Mouse (Mus musculus) kidney, embryonic 16.5 days (tissue): ENCODE data around the gene Sema3b. TPM values are rescaled to one million over a fixed set of nuclear protein-coding genes. Genes with fewer than 3 reads are reported as not detected.

ENCODE experiments used
- ATAC-seq: fragments of 200-750 bp; cut with Nextera tagmentation; 2 replicates; pipeline ENCODE4 v1.8.0; 2017; ENCODE audit warnings: moderate TSS enrichment; ENCODE audit not compliant: low FRiP score, low TSS enrichment
- H3K27ac ChIP-seq: fragments of 300-500 bp; sonication (generic); 2 replicates; pipeline ENCODE4 v1.5.1; 2014; ENCODE audit warnings: low read length
- H3K27me3 ChIP-seq: fragments of 300-500 bp; sonication (generic); 2 replicates; pipeline ENCODE4 v1.6.1; 2014; ENCODE audit warnings: low read length, control low read depth, mixed read lengths; ENCODE audit not compliant: insufficient read depth
- H3K36me3 ChIP-seq: fragments of 300-500 bp; sonication (generic); 2 replicates; pipeline ENCODE4 v1.6.1; 2014; ENCODE audit warnings: low read length, control low read depth, mixed read lengths; ENCODE audit not compliant: insufficient read depth
- H3K4me1 ChIP-seq: fragments of 300-500 bp; sonication (generic); 2 replicates; pipeline ENCODE4 v1.6.1; 2014; ENCODE audit warnings: low read length, control low read depth, mixed read lengths; ENCODE audit not compliant: insufficient read depth
- H3K4me2 ChIP-seq: fragments of 300-500 bp; sonication (generic); replicated peaks from 2 replicates; pipeline ENCODE4 v1.6.1; 2014; ENCODE audit warnings: low read depth, low read length
- H3K4me3 ChIP-seq: fragments of 300-500 bp; sonication (generic); 2 replicates; pipeline ENCODE4 v1.5.1; 2014; ENCODE audit warnings: mild to moderate bottlenecking, low read length
- H3K9ac ChIP-seq: fragments of 300-500 bp; sonication (generic); replicated peaks from 2 replicates; pipeline ENCODE4 v1.6.1; 2014; ENCODE audit warnings: low read length
- H3K9me3 ChIP-seq: fragments of 300-500 bp; sonication (generic); 2 replicates; pipeline ENCODE4 v1.6.1; 2016; ENCODE audit warnings: low read length, control low read depth
- whole genome bisulfite sequencing: fragments of 180-500 bp; shearing (Covaris S2); extraction: QIAGEN DNeasy Blood & Tissue Kit; methylation state at CpG from one replicate; pipeline ENCODE4 v1.1.7; 2014; 5-methylcytosine and 5-hydroxymethylcytosine counted together
- polyA plus RNA-seq: library from polyadenylated mRNA; unstranded; fragments of >200 nt; fragmentation: Nextera tagmentation; extraction: Ambion mirVana; gene quantifications from 2 replicates; pipeline ENCODE4 v1.2.1, GENCODE M21; 2015

The Sema3b gene
- polyA plus RNA-seq, 1 experiment from 2014 or later, result 31.3 TPM

- H3K4me2 ChIP-seq, result peak overlapping the region; percentile 46
- no peak for ATAC-seq
- peaks cover 11% of the 10 kb centered on the region; the same call in 1 of the 2 replicates for H3K36me3 ChIP-seq
- H3K9me3 ChIP-seq, result no peaks in the 10 kb centered on the region
- no peaks in the 10 kb centered on the region for H3K27me3 ChIP-seq
- H3K4me1 ChIP-seq, result peaks cover 77% of the 10 kb centered on the region
- WGBS, result 32% methylated on average over 20 of the region's 20 CpGs
- H3K9ac ChIP-seq, result peak overlapping the region; percentile 61
- H3K27ac ChIP-seq, result peak overlapping the region; percentile 94
- no peak overlapping the region for H3K4me3 ChIP-seq
These were observed 18.6 kb upstream of the Sema3b start for GRCm38 (mm10) chr9:107627387-107628255.

GRCm38 (mm10) chr9:107626844-107627277 is 17.8 kb upstream of the Sema3b start:
- Histone ChIP-seq H3K9me3 (no peaks in the 10 kb centered on the region), H3K27ac (peak overlapping the region; percentile 94), H3K36me3 (peaks cover 16% of the 10 kb centered on the region), H3K4me2 (peak overlapping the region; percentile 46), H3K4me1 (peaks cover 69% of the 10 kb centered on the region), H3K9ac (peak overlapping the region; percentile 61), H3K4me3 (peak overlapping the region; percentile 14; the same call in 1 of the 2 replicates), H3K27me3 (no peaks in the 10 kb centered on the region)
- peak; percentile 63 for ATAC-seq
- WGBS, result 0% methylated on average over 2 of the region's 2 CpGs

GRCm38 (mm10) chr9:107626158-107626843 is 17.3 kb upstream of the Sema3b start:
- Histone ChIP-seq H3K4me1 (peaks cover 64% of the 10 kb centered on the region), H3K36me3 (peaks cover 13% of the 10 kb centered on the region), H3K4me2 (peak overlapping the region; percentile 46), H3K4me3 (peak overlapping the region; percentile 10; the same call in 1 of the 2 replicates), H3K9ac (peak overlapping the region; percentile 61), H3K9me3 (no peaks in the 10 kb centered on the region), H3K27me3 (no peaks in the 10 kb centered on the region), H3K27ac (peak overlapping the region; percentile 94)
- 37% methylated on average over 15 of the region's 15 CpGs for whole genome bisulfite sequencing
- no peak; the same call in 1 of the 2 replicates for ATAC-seq

GRCm38 (mm10) chr9:107625351-107626128 is 16.5 kb upstream of the Sema3b start:
- H3K27ac ChIP-seq, result peak overlapping the region; percentile 94; the same call in 1 of the 2 replicates
- H3K4me2 ChIP-seq, result no peak overlapping the region
- H3K9ac ChIP-seq, result no peak overlapping the region
- peaks cover 13% of the 10 kb centered on the region for H3K36me3 ChIP-seq
- 90% methylated on average over 12 of the region's 12 CpGs for WGBS
- no peaks in the 10 kb centered on the region for H3K27me3 ChIP-seq
- ATAC-seq, result no peak
- H3K4me1 ChIP-seq, result peaks cover 57% of the 10 kb centered on the region
- no peaks in the 10 kb centered on the region for H3K9me3 ChIP-seq
- no peak overlapping the region for H3K4me3 ChIP-seq

- peaks cover 57% of the 10 kb centered on the region for H3K4me1 ChIP-seq
- H3K4me2 ChIP-seq, result no peak overlapping the region
- peak overlapping the region; percentile 69; the same call in 1 of the 2 replicates for H3K27ac ChIP-seq
- no peak overlapping the region for H3K4me3 ChIP-seq
- WGBS, result 80% methylated on average over 3 of the region's 3 CpGs
- no peaks in the 10 kb centered on the region for H3K9me3 ChIP-seq
- H3K36me3 ChIP-seq, result peaks cover 17% of the 10 kb centered on the region
- H3K9ac ChIP-seq, result no peak overlapping the region
- no peak for ATAC-seq
- H3K27me3 ChIP-seq, result no peaks in the 10 kb centered on the region
These were observed 15.9 kb upstream of the Sema3b start for GRCm38 (mm10) chr9:107624951-107625350.

GRCm38 (mm10) chr9:107624539-107624938 is 15.5 kb upstream of the Sema3b start:
- Histone ChIP-seq H3K4me1 (peaks cover 57% of the 10 kb centered on the region), H3K4me2 (no peak overlapping the region), H3K4me3 (no peak overlapping the region), H3K9me3 (no peaks in the 10 kb centered on the region), H3K27ac (peak overlapping the region; percentile 69; the same call in 1 of the 2 replicates), H3K36me3 (peaks cover 21% of the 10 kb centered on the region), H3K27me3 (no peaks in the 10 kb centered on the region), H3K9ac (peak overlapping the region; percentile 31; the same call in 1 of the 2 replicates)
- 68% methylated on average over 5 of the region's 5 CpGs for WGBS
- ATAC-seq, result no peak

- no peaks in the 10 kb centered on the region for H3K27me3 ChIP-seq
- no peak overlapping the region for H3K4me3 ChIP-seq
- peaks cover 36% of the 10 kb centered on the region for H3K4me1 ChIP-seq
- no peak for ATAC-seq
- H3K36me3 ChIP-seq, result peaks cover 47% of the 10 kb centered on the region
- no peak overlapping the region for H3K9ac ChIP-seq
- H3K9me3 ChIP-seq, result no peaks in the 10 kb centered on the region
- 0 out of 2 replicates have a peak overlapping the region, but pooled peaks have one; percentile 21 for H3K27ac ChIP-seq
- no peak overlapping the region for H3K4me2 ChIP-seq
These were observed 11.9 kb upstream of the Sema3b start for GRCm38 (mm10) chr9:107620954-107621353.

GRCm38 (mm10) chr9:107619546-107619879 is 10.5 kb upstream of the Sema3b start:
- Histone ChIP-seq H3K27ac (peak overlapping the region; percentile 71), H3K9ac (no peak overlapping the region), H3K4me3 (no peak overlapping the region), H3K36me3 (peaks cover 61% of the 10 kb centered on the region), H3K9me3 (no peaks in the 10 kb centered on the region), H3K27me3 (no peaks in the 10 kb centered on the region), H3K4me1 (peaks cover 29% of the 10 kb centered on the region), H3K4me2 (no peak overlapping the region)
- WGBS, result 66% methylated on average over 13 of the region's 13 CpGs
- peak; percentile 7; the same call in 1 of the 2 replicates for ATAC-seq

- Histone ChIP-seq H3K9ac (no peak overlapping the region), H3K4me1 (peaks cover 23% of the 10 kb centered on the region), H3K27me3 (no peaks in the 10 kb centered on the region), H3K36me3 (peaks cover 65% of the 10 kb centered on the region), H3K4me3 (no peak overlapping the region), H3K9me3 (no peaks in the 10 kb centered on the region), H3K27ac (peak overlapping the region; percentile 71), H3K4me2 (no peak overlapping the region)
- WGBS, result 49% methylated on average over 13 of the region's 13 CpGs
- ATAC-seq, result peak; percentile 78
These were observed 9.9 kb upstream of the Sema3b start for GRCm38 (mm10) chr9:107618778-107619545.
